Mouse (Mus musculus): ENCODE results near the gene Opalin. TPM values are rescaled to one million over a fixed set of nuclear protein-coding genes. Genes with fewer than 3 reads are reported as not detected.

The Opalin gene
- polyA plus RNA-seq (2012; fragmentation: generic; extraction: Trizol) = not detected
- long read RNA-seq, experiment 1 = 0 reads
- long read RNA-seq, experiment 2 = 0 reads

DNA sequence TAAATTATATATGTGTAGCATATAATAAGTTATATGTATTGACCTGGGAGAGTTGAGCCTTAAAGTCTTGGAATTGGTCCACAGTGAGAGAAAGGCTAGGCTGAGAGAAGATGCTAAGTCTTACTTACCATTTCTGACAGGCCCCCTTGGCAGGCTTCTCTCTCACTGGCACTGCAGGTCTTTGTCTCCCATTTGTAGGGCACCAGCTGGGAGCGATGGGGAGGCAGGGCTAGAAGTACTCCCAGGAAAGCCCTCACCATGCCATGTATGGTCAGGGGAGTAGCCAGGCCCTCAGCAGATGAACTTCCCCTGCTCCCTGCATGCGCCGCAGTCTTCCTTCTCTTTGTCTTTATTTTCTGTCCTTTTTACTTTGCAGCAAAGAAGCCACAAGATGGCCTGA is at the start of gene Opalin:
Gene Opalin (minus strand): TSS at position 208 of the 400 bp plus-strand sequence.
- H3K27me3 ChIP-seq (ENCODE audit: control insufficient read depth, insufficient read depth, insufficient read length) = peaks cover 42% of the 10 kb centered on the region
- H3K36me3 ChIP-seq (ENCODE audit: control insufficient read depth, insufficient read depth) = no peaks in the 10 kb centered on the region
- H3K79me2 ChIP-seq (ENCODE audit: control insufficient read depth, insufficient read depth) = no peaks in the 10 kb centered on the region
- TF ChIP-seq MYOD1 (IDR thresholded peaks at IDR 0.05; ENCODE audit: control insufficient read depth, insufficient read length, low read depth) = no peak
- no peak for TF ChIP-seq CEBPB (IDR thresholded peaks at IDR 0.05; ENCODE audit: low read depth)
- TF ChIP-seq MAX (IDR thresholded peaks at IDR 0.05) = no peak
- no peak for TF ChIP-seq CTCF (IDR thresholded peaks at IDR 0.05; ENCODE audit: control insufficient read depth, insufficient read depth, insufficient read length)
- no peak for TF ChIP-seq FOSL1 (IDR thresholded peaks at IDR 0.05; ENCODE audit: insufficient read depth, low read length, poor library complexity, severe bottlenecking)
- no peak for TF ChIP-seq MYOG (IDR thresholded peaks at IDR 0.05; ENCODE audit: control insufficient read depth, extremely low read depth, insufficient read length)
- TF ChIP-seq USF1 (IDR thresholded peaks at IDR 0.05; ENCODE audit: low read depth) = no peak
- no peak within 1 kb of the TSS for H3K4me3 ChIP-seq (ENCODE audit: insufficient read depth, poor library complexity, severe bottlenecking)
- H3ac ChIP-seq (ENCODE audit: control insufficient read depth, insufficient read length, low read depth) = no peak within 1 kb of the TSS
- H3K79me3 ChIP-seq (ENCODE audit: low read depth) = no peaks in the 10 kb centered on the region

DNA sequence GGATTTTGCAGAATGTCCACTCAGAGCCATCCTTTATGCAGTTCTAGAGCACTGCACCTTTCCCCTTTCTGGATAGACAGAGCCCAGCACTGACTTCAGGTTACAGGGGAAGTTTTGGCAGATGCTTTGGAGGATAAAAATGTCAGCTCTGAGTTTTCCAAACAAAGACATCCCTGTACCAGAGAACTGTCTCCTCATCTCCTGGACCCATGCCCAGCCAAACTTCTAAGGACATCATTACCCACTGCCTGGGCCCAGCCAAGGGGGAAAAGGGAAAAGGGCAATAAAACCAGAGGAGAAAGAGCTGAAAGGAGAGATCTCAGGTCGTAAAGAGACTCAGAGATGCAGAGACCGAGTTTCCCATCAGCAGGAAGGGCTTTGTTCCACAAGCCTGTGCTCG is 46.1 kb upstream of the Opalin start:
- no peaks in the 10 kb centered on the region for H3K36me3 ChIP-seq (ENCODE audit: control insufficient read depth, insufficient read depth)
- no peaks in the 10 kb centered on the region for H3K79me3 ChIP-seq (ENCODE audit: low read depth)
- no peak for TF ChIP-seq MYOD1 (IDR thresholded peaks at IDR 0.05; ENCODE audit: control insufficient read depth, insufficient read length, low read depth)
- TF ChIP-seq MYOG (IDR thresholded peaks at IDR 0.05; ENCODE audit: control insufficient read depth, extremely low read depth, insufficient read length) = no peak
- TF ChIP-seq CTCF (IDR thresholded peaks at IDR 0.05; ENCODE audit: control insufficient read depth, insufficient read depth, insufficient read length) = no peak
- TF ChIP-seq USF1 (IDR thresholded peaks at IDR 0.05; ENCODE audit: low read depth) = no peak
- TF ChIP-seq CEBPB (IDR thresholded peaks at IDR 0.05; ENCODE audit: low read depth) = no peak
- no peak for TF ChIP-seq MAX (IDR thresholded peaks at IDR 0.05)
- no peak for TF ChIP-seq FOSL1 (IDR thresholded peaks at IDR 0.05; ENCODE audit: insufficient read depth, low read length, poor library complexity, severe bottlenecking)
- H3K79me2 ChIP-seq (ENCODE audit: control insufficient read depth, insufficient read depth) = no peaks in the 10 kb centered on the region
- peaks cover 32% of the 10 kb centered on the region for H3K27me3 ChIP-seq (ENCODE audit: control insufficient read depth, insufficient read depth, insufficient read length)
- no peak overlapping the region for H3K4me3 ChIP-seq (ENCODE audit: insufficient read depth, poor library complexity, severe bottlenecking)
- no peak overlapping the region for H3ac ChIP-seq (ENCODE audit: control insufficient read depth, insufficient read length, low read depth)

DNA sequence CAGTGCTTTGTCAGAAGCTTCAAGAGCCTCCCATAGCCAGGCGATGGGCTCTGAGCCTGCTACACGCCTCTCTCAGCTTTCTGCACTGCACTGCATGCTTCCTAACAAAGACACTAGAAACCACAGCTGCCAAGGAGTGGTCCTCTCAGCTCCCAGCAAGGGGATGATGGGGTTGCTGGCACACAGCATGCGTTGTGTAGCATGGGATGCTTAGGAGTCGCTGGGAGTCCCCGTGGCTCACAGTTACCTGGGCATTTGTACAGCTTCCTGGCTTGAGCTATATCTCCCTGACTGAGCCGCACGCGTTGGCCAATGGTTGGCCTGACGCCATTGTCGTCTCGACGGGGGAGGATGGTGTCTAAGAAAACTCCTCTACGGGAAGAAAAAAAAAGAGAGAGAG is 43.0 kb upstream of the Opalin start:
- TF ChIP-seq MYOD1 (IDR thresholded peaks at IDR 0.05; ENCODE audit: control insufficient read depth, insufficient read length, low read depth) = no peak
- no peak for TF ChIP-seq MYOG (IDR thresholded peaks at IDR 0.05; ENCODE audit: control insufficient read depth, extremely low read depth, insufficient read length)
- no peak for TF ChIP-seq CEBPB (IDR thresholded peaks at IDR 0.05; ENCODE audit: low read depth)
- TF ChIP-seq MAX (IDR thresholded peaks at IDR 0.05) = no peak
- Histone ChIP-seq H3K36me3 (ENCODE audit: control insufficient read depth, insufficient read depth) (no peaks in the 10 kb centered on the region), H3ac (ENCODE audit: control insufficient read depth, insufficient read length, low read depth) (no peak overlapping the region), H3K79me2 (ENCODE audit: control insufficient read depth, insufficient read depth) (no peaks in the 10 kb centered on the region), H3K27me3 (ENCODE audit: control insufficient read depth, insufficient read depth, insufficient read length) (peaks cover 41% of the 10 kb centered on the region), H3K4me3 (ENCODE audit: insufficient read depth, poor library complexity, severe bottlenecking) (no peak overlapping the region), H3K79me3 (ENCODE audit: low read depth) (no peaks in the 10 kb centered on the region)

DNA sequence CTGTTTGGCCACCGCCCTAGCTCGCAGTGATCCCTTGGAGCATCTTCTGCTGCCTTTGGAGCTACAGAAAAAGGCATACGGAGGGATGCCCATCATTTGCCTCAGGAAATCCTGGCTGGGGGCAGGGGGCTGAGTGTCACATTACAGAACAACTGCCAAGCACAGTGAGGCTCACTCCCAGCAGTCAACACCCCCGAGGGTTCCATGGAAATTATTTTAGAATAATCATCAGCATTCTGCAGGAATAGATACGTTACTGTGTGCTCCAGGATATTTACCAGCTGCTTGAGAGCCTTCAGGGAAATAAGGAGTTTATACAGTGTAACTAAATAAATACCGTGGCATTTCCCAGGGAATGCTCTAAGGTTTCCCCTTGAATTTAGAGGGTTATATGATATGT is 41.4 kb upstream of the Opalin start:
- Histone ChIP-seq H3K79me2 (ENCODE audit: control insufficient read depth, insufficient read depth) (no peaks in the 10 kb centered on the region), H3K79me3 (ENCODE audit: low read depth) (no peaks in the 10 kb centered on the region), H3K27me3 (ENCODE audit: control insufficient read depth, insufficient read depth, insufficient read length) (peaks cover 55% of the 10 kb centered on the region), H3K4me3 (ENCODE audit: insufficient read depth, poor library complexity, severe bottlenecking) (no peak overlapping the region), H3ac (ENCODE audit: control insufficient read depth, insufficient read length, low read depth) (no peak overlapping the region), H3K36me3 (ENCODE audit: control insufficient read depth, insufficient read depth) (no peaks in the 10 kb centered on the region)
- TF ChIP-seq CTCF (IDR thresholded peaks at IDR 0.05; ENCODE audit: control insufficient read depth, insufficient read depth, insufficient read length) (no peak), USF1 (IDR thresholded peaks at IDR 0.05; ENCODE audit: low read depth) (no peak), MAX (IDR thresholded peaks at IDR 0.05) (no peak), FOSL1 (IDR thresholded peaks at IDR 0.05; ENCODE audit: insufficient read depth, low read length, poor library complexity, severe bottlenecking) (no peak), MYOG (IDR thresholded peaks at IDR 0.05; ENCODE audit: control insufficient read depth, extremely low read depth, insufficient read length) (no peak), CEBPB (IDR thresholded peaks at IDR 0.05; ENCODE audit: low read depth) (no peak), MYOD1 (IDR thresholded peaks at IDR 0.05; ENCODE audit: control insufficient read depth, insufficient read length, low read depth) (no peak)

DNA sequence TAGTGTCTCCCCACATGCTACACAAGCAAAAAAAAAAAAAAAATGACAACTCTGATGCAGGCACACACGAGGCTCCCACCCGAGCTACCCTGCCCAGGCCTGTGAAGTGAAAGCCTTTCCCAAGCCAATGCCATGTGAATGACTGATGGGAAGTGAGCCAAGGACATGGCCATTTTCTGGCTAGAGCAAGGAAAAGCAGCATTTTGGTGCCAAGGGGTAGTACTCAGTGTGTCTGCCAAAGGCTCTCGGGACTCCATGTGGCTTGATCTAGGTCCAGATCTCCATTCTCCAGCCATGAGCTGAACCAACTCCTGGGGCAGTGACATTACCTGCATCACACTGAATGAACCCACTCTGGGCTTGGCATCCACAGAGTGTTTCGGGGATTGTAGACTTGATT is 40.4 kb upstream of the Opalin start:
- no peaks in the 10 kb centered on the region for H3K79me2 ChIP-seq (ENCODE audit: control insufficient read depth, insufficient read depth)
- no peaks in the 10 kb centered on the region for H3K79me3 ChIP-seq (ENCODE audit: low read depth)
- H3K4me3 ChIP-seq (ENCODE audit: insufficient read depth, poor library complexity, severe bottlenecking) = no peak overlapping the region
- H3K27me3 ChIP-seq (ENCODE audit: control insufficient read depth, insufficient read depth, insufficient read length) = peaks cover 61% of the 10 kb centered on the region
- H3ac ChIP-seq (ENCODE audit: control insufficient read depth, insufficient read length, low read depth) = no peak overlapping the region
- H3K36me3 ChIP-seq (ENCODE audit: control insufficient read depth, insufficient read depth) = no peaks in the 10 kb centered on the region
- TF ChIP-seq MYOD1 (IDR thresholded peaks at IDR 0.05; ENCODE audit: control insufficient read depth, insufficient read length, low read depth) = no peak
- no peak for TF ChIP-seq USF1 (IDR thresholded peaks at IDR 0.05; ENCODE audit: low read depth)
- TF ChIP-seq MYOG (IDR thresholded peaks at IDR 0.05; ENCODE audit: control insufficient read depth, extremely low read depth, insufficient read length) = no peak
- TF ChIP-seq CTCF (IDR thresholded peaks at IDR 0.05; ENCODE audit: control insufficient read depth, insufficient read depth, insufficient read length) = no peak
- no peak for TF ChIP-seq FOSL1 (IDR thresholded peaks at IDR 0.05; ENCODE audit: insufficient read depth, low read length, poor library complexity, severe bottlenecking)
- no peak for TF ChIP-seq MAX (IDR thresholded peaks at IDR 0.05)
- TF ChIP-seq CEBPB (IDR thresholded peaks at IDR 0.05; ENCODE audit: low read depth) = no peak

DNA sequence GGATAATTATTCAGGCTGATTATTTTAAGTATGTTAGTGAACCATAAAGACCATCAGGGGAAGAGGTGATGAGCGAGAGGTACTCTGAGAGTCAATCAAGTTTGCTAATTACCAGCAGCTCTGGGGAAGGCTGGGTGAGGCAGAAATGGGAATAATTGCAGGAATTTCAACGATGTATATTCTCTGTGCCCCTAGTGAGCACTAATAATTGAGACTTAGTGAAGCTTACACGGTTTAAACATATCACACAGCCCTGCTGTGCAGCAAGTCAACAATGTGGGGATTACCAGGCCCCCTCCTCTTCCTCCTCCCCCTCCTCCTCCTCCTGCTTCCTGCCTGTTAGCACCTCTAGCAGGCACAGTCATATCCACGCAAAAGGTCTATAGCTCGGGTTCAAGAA is 37.7 kb upstream of the Opalin start:
- TF ChIP-seq CTCF (IDR thresholded peaks at IDR 0.05; ENCODE audit: control insufficient read depth, insufficient read depth, insufficient read length) = no peak
- no peak for TF ChIP-seq USF1 (IDR thresholded peaks at IDR 0.05; ENCODE audit: low read depth)
- no peak for TF ChIP-seq FOSL1 (IDR thresholded peaks at IDR 0.05; ENCODE audit: insufficient read depth, low read length, poor library complexity, severe bottlenecking)
- no peak for TF ChIP-seq MYOD1 (IDR thresholded peaks at IDR 0.05; ENCODE audit: control insufficient read depth, insufficient read length, low read depth)

More for the DNA sequence above, 37.7 kb upstream of the Opalin start:
- H3K27me3 ChIP-seq (ENCODE audit: control insufficient read depth, insufficient read depth, insufficient read length) = peaks cover 73% of the 10 kb centered on the region
- H3K79me2 ChIP-seq (ENCODE audit: control insufficient read depth, insufficient read depth) = no peaks in the 10 kb centered on the region
- no peak overlapping the region for H3K4me3 ChIP-seq (ENCODE audit: insufficient read depth, poor library complexity, severe bottlenecking)
- no peaks in the 10 kb centered on the region for H3K79me3 ChIP-seq (ENCODE audit: low read depth)
- H3K36me3 ChIP-seq (ENCODE audit: control insufficient read depth, insufficient read depth) = no peaks in the 10 kb centered on the region
- no peak overlapping the region for H3ac ChIP-seq (ENCODE audit: control insufficient read depth, insufficient read length, low read depth)
